Mouse (Mus musculus) kidney, adult 11 months (tissue): ENCODE data around the gene Them4.
"Not testable (repeated sequence)": the region's sequence is repeated elsewhere in the genome, so short reads cannot be mapped to it uniquely, and the experiment has no call there.

Experiments
- DNase-seq: peaks from one replicate; pipeline ENCODE4 v3.0.0; 2022

Gene Them4

DNA sequence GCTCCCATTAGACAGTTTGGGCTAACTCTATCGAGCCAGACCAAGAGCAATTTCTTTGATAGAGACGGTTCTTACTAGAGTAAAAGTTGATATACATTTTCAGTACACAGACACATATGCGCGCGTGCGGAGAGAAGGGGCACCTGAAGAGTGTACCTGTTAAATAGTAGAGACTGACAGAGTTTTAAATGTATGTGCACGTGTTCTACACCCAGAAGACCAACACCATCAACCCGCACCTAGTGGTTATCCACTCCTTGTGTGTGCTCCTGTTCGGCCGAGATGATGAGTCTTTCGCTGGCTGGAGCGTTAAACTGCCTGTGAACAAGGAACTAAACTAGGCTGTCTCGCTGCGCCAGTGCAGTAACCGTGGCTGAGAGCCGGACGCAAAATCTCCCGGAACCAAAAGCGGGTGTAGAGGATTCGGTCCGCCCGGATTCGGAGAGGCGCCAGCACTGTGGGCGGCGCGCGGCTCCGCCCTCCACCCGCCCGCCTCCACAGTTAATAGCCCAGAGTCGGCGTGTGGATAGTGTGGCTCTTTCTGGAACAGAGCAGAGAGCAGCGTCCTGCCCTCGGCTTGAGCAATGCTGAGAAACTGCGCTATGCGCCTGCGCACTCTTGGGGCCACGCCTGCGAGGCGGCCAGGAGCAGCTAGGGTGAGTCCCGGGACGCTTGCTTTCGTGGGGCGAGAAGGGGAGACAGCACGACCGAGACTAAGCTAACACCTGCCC, at the start of gene Them4:
Gene Them4 (plus strand): TSS at position 457 of the 731 bp plus-strand sequence.
- DNase-seq: peak; percentile 98

DNA sequence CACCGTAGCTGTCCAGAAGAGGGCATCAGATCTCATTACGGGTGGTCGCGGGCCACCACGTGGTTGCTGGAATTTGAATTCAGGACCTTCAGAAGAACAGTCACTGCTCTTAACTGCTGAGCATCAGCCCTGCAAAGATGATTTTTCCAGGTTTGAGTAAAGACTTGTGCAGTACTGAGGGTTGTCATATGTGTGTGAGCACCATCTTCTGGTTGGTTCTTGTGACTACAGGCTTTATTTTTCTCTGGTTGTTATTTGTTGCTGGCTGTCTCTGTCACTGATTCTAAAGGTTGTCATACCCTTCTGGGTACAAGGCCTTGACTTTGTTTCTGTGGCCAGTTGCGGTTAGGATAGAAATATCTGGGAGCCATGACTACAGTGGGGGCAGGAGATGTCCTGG, 49.3 kb upstream of the Them4 start:
- no peak for DNase-seq

DNA sequence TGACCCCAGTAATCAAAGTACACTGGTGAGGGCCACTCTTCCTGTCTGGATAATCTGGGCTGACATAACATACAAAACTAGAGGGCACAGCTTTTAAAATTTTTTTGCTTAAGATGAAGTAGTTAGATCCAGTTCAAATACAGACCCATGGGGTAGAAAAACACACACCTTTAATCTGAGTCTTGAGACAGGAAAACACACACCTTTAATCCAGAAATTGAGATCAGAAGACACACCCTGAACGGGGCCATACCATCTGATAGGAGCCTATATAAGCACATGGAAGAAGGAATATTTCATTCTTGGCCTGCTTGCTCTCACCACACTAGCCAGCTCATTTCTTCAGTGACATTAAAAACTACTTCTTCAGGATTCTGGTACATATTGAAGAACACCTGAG, 46.2 kb upstream of the Them4 start, which contains the start of gene Gm4778:
Gene Gm4778 (plus strand): TSS at position 301 of the 400 bp plus-strand sequence.
- not testable (repeated sequence) for DNase-seq

DNA sequence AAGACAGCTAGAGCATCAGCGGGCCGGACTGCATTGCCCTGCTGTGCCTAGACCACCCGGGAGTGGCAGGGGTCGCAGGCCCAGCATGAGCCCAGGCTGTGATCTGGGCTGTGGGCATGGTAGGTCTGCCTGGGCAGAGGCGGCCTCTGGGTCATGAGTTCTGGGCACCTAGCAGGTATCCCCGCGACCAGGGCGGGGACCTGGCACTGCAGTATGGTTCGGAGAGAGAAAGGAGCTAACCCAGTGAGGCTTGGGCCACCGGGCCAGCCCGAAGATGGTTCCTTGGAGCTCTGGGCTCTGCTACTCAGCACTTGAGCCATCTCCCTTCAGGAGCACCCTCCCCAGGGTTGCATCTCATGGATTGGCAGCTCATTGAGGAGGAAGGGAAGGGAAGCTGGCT, 33.9 kb upstream of the Them4 start:
- DNase-seq: no peak

DNA sequence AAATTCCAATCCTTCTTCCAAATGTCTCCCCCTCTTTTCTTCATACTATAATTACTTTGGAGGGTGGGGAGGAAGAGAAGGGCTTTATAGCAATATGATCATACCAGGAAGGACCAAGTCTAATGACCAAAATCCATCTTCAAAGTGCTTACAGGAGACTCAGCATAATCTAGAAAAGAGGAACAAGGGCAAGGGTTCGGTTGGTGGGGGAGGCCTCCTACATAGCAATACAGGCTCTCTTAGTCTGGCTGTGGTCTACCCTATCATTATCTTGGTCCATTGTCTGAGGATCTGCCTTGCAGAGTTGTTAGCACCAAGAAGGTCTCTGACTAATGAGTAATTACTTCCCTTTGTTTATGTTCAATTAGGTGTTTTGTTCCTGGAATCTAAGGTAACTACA, 4.4 kb upstream of the Them4 start:
- no peak for DNase-seq

DNA sequence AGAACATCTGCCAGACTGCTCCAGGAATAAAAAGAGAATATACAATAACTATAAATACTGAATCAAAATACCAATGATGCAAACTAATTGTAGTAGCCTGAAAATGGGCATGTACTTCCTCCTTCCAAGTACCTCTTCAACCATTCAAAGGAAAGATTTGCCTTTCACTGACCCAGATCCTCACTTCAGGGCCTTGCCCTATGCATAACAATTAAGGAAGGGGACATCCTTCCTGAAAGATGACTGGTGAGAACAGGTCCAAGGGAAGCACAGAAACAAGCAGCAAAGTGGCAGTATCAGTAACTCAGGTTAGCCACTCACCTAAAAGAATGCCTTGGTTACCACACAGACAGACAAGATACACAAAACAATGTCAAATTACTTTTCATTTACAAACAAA, 2.9 kb upstream of the Them4 start:
- DNase-seq: no peak

DNA sequence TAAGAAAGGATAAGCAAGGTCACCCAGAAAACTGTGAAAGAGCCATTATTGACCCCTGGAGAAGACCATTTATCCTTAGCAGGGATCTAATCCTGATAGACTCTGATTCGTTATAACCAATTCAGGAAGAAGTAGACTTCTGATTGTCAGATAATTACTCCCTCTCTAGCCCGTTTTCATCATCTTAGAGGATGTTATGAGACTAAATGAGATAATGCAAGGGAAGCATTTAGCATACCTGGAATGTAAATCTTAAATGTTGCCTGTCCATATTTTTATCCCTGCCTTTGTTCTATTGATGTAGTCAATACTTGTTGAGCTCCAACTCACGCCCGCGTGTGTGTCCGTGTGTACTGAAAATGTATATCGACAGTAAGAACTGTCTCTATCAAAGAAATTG, 602 bp downstream of the Them4 start:
- DNase-seq: no peak

DNA sequence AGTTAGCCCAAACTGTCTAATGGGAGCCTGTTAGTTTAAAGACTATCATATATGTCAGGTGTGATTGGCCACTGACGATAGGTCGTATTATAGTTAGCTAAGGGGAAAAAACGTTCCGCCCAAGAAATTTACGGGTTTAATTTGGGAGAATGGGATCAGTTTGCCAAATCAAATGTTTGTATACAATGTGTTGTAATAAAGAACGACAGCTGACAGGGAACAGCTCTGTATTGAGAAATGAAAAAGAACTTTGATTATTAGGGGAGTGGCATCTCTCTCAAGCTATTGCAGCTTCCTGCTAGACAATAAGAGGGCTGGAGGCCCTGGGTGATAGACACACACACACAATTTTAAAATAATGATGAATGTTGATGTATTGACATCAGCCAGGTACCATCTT, 1.0 kb downstream of the Them4 start:
- DNase-seq: no peak

DNA sequence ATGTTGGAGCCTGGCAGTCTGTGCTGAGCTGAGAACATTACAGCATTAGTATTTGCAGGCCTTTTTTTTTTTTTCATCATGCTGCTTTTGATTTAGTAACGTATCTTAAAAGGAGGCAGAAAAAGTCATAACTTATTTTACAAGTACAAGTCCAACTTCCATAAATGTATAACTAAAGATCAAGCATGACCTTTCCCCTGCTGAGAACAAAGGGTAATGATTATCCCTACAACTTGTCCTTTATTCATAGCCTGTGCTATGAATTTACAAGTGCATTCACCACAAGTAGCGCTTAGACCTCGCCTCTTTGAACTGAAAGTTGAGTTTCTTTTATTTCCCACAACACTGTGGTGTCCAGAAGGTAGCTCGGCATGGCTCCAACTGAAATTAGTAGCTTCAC, 1.5 kb downstream of the Them4 start:
- no peak for DNase-seq

DNA sequence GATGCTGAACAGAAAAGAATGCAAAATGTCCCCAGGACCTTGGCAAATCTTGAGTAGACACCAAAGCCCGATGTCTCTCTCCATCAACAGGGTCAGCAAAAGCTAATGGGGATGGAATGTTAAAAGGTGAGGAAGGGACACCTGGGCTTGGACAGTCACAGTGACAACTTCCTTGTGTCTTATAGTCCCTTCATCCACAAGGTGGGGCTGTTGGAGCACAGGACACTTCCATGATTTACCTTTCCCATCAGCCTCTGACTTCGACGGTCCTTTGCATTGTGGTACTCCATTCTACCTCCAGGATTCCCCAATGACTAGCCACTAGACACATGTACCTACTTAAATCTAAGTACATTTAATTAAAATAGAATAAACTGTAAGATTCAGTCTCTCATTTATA, 18.8 kb downstream of the Them4 start:
- no peak for DNase-seq

DNA sequence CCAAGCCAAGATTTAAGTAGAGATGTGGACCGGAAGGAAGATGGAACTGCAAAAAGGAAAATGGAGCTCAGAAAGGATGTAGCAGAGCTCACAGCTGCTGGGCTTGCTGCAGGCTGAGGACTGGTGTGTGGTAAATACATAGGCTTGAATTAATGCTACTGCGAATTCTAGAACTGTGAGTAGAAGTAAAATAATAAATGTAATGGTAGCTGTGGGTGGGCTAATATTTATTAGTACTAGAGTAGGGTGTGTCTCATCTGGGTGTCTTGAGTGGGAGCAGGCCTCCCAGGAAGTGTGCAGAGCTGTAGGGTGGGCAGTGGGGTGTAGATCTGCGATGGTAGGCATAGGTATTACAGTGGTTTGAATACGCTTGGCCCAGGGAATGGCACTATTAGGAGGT, 24.6 kb downstream of the Them4 start:
- DNase-seq: no peak

DNA sequence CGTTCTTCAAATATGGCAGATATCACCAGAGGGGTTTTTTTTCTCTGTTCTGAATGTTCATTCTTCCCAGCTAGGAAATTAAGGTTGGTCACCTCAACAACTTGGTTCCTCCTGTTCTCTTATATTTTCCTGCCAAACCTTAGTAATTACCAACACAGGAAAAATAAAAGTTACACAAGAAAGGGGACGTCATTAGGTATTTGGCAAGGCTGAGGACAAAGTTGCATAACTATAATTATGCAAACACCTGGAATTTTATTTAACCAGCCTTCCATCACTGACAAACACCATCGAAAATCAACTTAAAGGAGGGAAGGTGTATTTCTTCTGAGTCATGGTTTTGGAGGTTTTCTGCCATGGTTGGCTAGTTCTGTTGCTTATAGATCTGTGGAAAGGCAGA, 28.6 kb downstream of the Them4 start:
- no peak for DNase-seq

DNA sequence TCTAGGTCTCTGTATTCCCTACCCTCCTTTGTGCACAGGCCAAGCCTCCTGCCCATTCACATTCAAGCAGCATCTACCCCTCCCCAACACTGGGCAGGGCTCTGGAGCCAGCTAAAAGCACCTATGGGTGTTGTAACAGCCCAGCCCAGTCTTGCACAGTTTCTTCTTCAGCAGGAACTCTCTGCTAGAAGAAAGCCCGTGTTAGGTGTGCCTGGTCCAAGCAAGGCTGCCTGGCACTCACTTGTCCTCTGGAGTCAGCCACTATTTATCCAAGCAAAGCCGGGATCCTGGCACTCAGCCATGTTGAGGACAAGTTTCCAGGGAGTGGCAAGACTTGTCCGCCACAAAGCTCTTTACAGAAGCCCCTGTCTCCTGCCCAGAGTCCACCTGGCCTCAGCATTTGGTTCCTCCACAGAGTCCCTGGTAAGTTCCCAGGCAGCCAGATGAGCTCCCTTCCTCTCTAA, 32.1 kb downstream of the Them4 start, which contains the start of gene Them5:
Gene Them5 (plus strand): TSS at position 141 of the 464 bp plus-strand sequence.
- DNase-seq: no peak

DNA sequence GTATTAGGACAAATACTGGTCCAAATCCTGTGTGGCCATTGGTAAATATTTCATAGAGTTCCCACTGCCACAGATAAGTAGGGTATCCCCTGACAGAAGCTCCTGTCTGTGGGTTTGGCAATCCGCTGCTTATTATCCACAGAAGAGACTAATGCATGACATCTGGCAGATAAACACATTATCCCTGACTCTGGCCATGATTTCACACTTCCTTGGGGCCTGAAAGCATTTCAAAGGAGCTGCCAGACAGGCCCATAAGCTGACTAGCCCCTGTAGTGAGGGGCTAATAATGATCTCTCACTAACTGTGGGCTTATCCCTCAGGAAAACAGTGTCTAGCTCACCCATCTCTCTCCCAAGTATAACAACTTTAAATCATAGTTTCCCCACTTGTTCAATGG, 32.7 kb downstream of the Them4 start:
- no peak for DNase-seq

DNA sequence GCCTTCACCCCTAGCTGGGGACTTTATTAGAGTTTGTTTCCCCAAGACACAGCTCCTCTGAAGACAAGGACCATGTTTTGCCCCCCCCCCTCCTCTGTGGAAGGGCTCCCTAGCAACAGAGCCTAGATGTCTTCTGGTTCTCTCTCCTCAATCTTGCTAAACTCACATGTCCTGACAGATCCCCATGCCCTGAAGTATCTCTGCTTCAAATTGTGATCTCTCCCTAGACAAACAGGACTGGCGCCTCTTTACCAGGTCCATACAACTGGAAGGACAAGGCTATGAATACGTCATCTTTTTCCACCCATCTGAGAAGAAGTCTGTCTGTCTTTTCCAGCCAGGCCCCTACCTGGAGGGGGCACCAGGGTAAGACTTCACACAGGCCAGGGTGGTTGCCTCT, 34.3 kb downstream of the Them4 start:
- no peak for DNase-seq

DNA sequence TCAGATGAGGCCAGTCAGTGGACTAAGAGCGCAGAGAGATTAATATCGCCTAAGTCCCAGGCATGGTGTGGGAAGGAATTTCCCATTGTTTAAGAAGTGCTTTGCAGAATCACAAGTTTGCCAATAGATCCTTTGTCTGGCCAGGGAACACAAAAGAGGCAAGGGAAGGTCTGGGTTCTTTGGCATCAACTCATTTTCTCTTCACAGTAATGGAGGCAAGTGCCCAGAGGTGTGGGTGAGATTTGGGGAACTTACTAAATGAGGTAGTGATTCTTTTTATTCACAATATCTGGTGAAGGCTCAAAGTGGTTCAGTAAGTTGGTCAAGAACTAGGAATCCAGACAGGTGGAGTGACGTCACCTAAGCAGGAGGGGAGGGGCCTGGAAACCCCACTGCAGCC, 35.0 kb downstream of the Them4 start:
- DNase-seq: no peak

DNA sequence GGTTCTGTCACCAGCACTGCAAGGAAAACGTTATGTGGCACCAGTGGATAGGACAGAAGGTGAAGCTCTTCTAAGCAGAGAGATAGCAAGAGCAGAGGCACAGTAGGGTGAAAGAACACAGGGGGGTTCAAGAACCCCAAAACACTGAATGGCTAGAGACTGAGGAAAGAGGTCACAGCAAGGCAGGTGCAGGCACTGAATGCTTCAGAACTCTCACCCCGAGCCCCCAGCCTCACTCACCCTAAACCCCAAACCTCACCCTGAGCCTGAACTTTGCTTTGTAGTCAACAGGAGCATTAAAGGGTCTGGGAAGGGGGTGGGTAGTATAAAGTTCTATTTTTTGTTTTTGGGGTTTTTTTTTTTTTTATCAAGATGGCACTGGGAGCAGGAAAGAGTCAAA, 38.3 kb downstream of the Them4 start:
- no peak for DNase-seq

DNA sequence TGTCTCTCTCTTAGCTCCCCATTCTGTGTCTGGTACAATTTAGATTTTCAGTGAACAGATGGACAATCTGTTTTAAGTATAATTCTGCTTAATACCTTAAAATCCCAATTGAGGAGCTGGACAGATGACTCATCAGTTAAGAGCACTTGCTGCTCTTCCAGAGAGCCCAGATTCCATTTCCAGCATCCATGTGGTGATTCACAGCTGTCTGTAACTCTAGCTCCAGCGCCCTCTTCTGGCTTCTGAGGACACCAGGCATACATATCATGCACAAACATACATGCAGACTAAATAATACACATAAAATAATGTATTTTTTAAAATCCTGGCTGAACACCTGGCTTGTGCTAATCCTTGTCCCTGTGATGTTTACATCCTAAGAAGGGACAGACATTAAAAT, 50.9 kb downstream of the Them4 start:
- no peak for DNase-seq

DNA sequence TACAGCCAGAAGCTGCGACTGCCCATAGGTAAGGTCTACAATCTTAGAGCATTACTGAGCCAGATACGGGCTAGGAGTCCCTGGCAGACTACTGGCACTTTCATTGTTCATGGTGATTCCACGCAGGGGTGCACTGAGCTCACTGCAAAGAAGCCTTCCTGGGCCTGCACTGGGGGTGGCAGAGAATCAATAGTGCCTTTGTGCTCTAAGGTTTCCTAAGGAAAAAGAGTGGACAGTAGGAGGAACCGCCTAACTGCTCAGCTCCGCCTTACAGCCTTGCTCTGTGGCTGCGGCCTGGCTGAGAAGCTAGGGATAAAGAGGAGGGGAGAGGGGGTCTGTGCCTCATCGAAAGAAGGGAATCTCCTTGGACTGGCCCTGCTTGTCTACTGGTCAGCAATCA, 52.2 kb downstream of the Them4 start, which contains the start of gene C2cd4d:
Gene C2cd4d (plus strand): TSS at position 301 of the 400 bp plus-strand sequence.
- no peak for DNase-seq

DNA sequence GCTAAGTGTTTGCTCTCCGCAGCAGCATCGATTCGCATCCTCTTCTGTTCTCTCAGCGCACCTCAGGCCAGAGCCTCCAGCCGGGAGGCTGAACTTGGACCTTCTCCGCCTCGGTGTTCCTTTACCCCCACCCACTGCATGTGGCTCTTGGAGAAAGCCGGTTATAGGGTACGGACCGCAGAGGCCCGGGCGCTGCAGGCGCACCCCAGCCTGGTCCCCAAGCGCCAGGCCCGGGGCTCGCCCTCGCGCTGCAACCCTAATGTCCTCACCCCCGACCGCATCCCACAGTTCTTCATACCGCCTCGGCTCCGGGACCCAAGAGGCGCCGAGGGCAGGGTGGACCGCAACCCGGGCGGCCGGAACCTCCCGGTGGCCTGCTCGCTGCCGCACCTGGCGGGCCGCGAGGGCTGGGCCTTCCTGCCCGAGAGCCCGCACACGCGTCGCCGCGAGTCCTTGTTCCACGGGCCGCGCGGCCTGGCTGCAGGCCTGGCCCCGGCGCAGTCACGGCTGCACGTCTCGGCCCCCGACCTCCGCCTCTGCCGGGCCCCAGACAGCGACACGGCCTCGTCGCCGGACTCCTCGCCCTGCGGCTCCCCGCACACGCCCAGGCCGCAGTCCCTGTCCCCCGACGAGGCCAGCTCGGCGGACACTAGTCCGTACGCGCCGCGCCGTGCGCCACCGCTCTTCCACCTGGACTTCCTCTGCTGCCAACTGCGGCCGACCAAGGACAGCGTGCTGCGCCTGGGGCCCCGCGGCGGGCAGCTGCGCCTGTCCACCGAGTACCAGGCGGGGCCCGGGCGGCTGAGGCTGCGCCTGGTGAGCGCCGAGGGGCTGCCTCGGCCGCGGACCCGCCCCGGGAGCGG, 53.6 kb downstream of the Them4 start:
- peak; percentile 34 for DNase-seq

DNA sequence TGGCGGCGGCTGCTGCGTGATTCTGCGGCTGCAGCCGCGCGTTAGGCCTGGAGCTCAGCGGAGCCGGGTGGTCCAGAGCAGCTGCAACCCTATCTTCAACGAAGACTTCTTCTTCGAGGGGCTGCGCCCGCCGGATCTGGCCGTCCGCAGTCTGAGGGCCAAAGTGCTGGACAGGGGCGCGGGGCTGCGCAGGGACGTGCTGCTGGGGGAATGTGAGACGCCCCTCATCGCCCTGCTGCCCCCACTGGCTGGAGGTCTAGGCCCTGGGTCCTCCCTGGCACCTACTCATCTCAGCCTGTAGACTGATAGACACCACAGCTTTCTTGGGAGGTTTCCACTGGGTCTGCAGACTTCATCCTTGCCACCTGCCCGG, 54.3 kb downstream of the Them4 start:
- DNase-seq: no peak

DNA sequence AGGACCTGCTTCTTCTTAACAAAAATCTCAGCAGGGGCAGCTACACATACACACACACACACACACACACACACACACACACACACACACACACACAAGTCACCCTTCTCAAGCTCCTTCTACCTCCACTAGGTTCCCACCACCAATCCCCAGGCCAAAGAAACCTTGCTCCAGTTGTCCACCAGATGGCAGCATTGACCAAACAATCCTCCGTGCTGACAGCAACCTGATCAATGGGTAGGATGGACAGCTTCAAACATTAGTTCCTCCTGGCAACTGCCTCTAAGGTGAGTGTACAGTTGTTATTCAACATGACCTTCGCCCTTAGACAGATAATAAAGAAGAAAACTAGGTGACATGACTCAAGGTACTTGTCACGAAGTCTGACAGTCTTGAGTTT, 56.9 kb downstream of the Them4 start:
- peak; percentile 74 for DNase-seq

DNA sequence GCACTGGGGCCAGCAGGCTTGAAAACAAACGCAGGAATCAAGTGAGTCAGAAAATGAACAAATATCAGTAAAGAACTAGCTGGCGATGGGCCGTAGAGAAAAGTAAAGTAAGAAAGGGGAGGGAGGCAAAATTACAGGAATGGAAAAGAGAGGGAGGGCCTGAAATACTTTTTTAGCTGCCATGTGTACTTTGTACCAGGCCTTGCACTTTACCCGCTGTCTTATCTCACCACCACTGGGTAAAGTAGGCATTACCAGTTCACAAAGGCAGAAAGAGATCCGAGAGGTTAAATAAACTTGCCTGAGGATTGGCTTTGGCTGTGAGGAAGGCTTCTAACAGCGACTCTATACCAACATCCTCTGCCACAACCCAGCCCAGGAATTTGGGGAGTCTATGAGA, 57.6 kb downstream of the Them4 start:
- peak; percentile 41 for DNase-seq

DNA sequence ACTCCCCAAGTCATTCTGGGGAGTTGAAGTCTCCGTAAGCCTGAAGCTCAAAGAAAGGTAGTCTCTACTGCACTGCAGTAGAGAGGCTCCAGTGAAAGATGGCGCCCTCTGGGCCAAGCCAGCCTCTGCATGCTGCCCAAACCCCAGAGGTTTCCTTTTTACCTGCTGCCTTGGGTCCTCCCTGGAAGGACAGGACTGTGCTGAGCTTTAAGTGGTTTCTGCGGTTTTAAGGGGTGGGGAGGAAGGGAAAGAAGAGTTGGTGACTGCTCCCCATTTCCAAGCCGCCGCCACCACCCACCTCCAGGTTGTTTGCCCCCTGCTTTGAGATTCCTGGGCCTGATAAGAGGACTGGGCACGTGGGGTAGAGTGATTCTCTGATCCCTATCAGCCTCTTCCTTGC, 58.7 kb downstream of the Them4 start:
- no peak for DNase-seq
